Mouse (Mus musculus) heart, embryonic 12.5 days (tissue): ENCODE data around the gene Hist2h4. TPM values are rescaled to one million over a fixed set of nuclear protein-coding genes. Genes with fewer than 3 reads are reported as not detected.
A peak's percentile ranks its signal among the peaks of the same experiment; 100 is the strongest.
"Not testable (repeated sequence)": the region's sequence is repeated elsewhere in the genome, so short reads cannot be mapped to it uniquely, and the experiment has no call there.

ENCODE experiments used
- ATAC-seq: fragments of 200-750 bp; cut with Nextera tagmentation; 2 replicates; pipeline ENCODE4 v1.8.0; 2017; ENCODE audit warnings: moderate TSS enrichment, moderate library complexity; ENCODE audit not compliant: insufficient number of reproducible peaks, low FRiP score
- H3K27ac ChIP-seq: fragments of 300-500 bp; sonication (generic); 2 replicates; pipeline ENCODE4 v1.5.1; 2016; ENCODE audit warnings: mild to moderate bottlenecking, moderate library complexity; ENCODE audit not compliant: poor library complexity, severe bottlenecking
- H3K27me3 ChIP-seq: fragments of 300-500 bp; sonication (generic); replicated peaks from 2 replicates; pipeline ENCODE4 v1.6.1; 2016; ENCODE audit warnings: mild to moderate bottlenecking, moderate library complexity
- H3K36me3 ChIP-seq: fragments of 300-500 bp; sonication (generic); 2 replicates; pipeline ENCODE4 v1.6.1; 2016; ENCODE audit warnings: mild to moderate bottlenecking, moderate library complexity
- H3K4me1 ChIP-seq: fragments of 300-500 bp; sonication (generic); replicated peaks from 2 replicates; pipeline ENCODE4 v1.6.1; 2016; ENCODE audit warnings: mild to moderate bottlenecking
- H3K4me2 ChIP-seq: fragments of 300-500 bp; sonication (generic); 2 replicates; pipeline ENCODE4 v1.6.1; 2016; ENCODE audit warnings: mild to moderate bottlenecking, moderate library complexity
- H3K4me3 ChIP-seq: fragments of 300-500 bp; sonication (generic); 2 replicates; pipeline ENCODE4 v1.5.1; 2016; ENCODE audit warnings: mild to moderate bottlenecking
- H3K9ac ChIP-seq: fragments of 300-500 bp; sonication (generic); 2 replicates; pipeline ENCODE4 v1.6.1; 2016; ENCODE audit warnings: mild to moderate bottlenecking, moderate library complexity
- H3K9me3 ChIP-seq: fragments of 300-500 bp; sonication (generic); replicated peaks from 2 replicates; pipeline ENCODE4 v1.6.1; 2016; ENCODE audit warnings: mild to moderate bottlenecking, moderate library complexity
- WGBS: fragments of 180-500 bp; shearing (Covaris S2); methylation state at CpG from one replicate; pipeline ENCODE4 v1.1.7; 2016; 5-methylcytosine and 5-hydroxymethylcytosine counted together
- polyA plus RNA-seq: library from polyadenylated mRNA; unstranded; fragments of >200 nt; fragmentation: Nextera tagmentation; extraction: Ambion mirVana; gene quantifications from 2 replicates; pipeline ENCODE4 v1.2.1, GENCODE M21; 2016

Gene Hist2h4
- polyA plus RNA-seq, 1 experiment from 2014 or later: 3.7 TPM

- no peak for ATAC-seq
- Histone ChIP-seq H3K36me3 (no peaks in the 10 kb centered on the region), H3K4me1 (peaks cover 17% of the 10 kb centered on the region), H3K9me3 (no peaks in the 10 kb centered on the region), H3K4me2 (no peak overlapping the region), H3K9ac (no peak overlapping the region), H3K4me3 (no peak overlapping the region), H3K27ac (no peak overlapping the region), H3K27me3 (no peaks in the 10 kb centered on the region)
- 76% methylated on average over 5 of the region's 5 CpGs for WGBS
These were observed 7.1 kb downstream of the Hist2h4 start for GRCm38 (mm10) chr3:96255926-96256593.

GRCm38 (mm10) chr3:96254683-96255355, 8.3 kb downstream of the Hist2h4 start:
- Histone ChIP-seq H3K9ac (peak overlapping the region; percentile 12; the same call in 1 of the 2 replicates), H3K4me2 (peak overlapping the region; percentile 31; the same call in 1 of the 2 replicates), H3K4me3 (no peak overlapping the region), H3K36me3 (no peaks in the 10 kb centered on the region), H3K4me1 (peaks cover 29% of the 10 kb centered on the region), H3K27me3 (no peaks in the 10 kb centered on the region), H3K27ac (no peak overlapping the region), H3K9me3 (no peaks in the 10 kb centered on the region)
- peak; percentile 51; the same call in 1 of the 2 replicates for ATAC-seq
- 23% methylated on average over 10 of the region's 10 CpGs for WGBS

- H3K9ac ChIP-seq: no peak overlapping the region
- H3K4me2 ChIP-seq: no peak overlapping the region
- H3K27me3 ChIP-seq: no peaks in the 10 kb centered on the region
- H3K36me3 ChIP-seq: no peaks in the 10 kb centered on the region
- no peak for ATAC-seq
- H3K4me1 ChIP-seq: peaks cover 45% of the 10 kb centered on the region
- H3K9me3 ChIP-seq: no peaks in the 10 kb centered on the region
- H3K4me3 ChIP-seq: no peak overlapping the region
- 89% methylated on average over 3 of the region's 3 CpGs for WGBS
- H3K27ac ChIP-seq: no peak overlapping the region
These were observed 11.3 kb downstream of the Hist2h4 start for GRCm38 (mm10) chr3:96251787-96252186.

GRCm38 (mm10) chr3:96250890-96251289, 12.2 kb downstream of the Hist2h4 start:
- no peak overlapping the region for H3K9ac ChIP-seq
- no peaks in the 10 kb centered on the region for H3K9me3 ChIP-seq
- H3K27me3 ChIP-seq: no peaks in the 10 kb centered on the region
- no peak for ATAC-seq
- no peak overlapping the region for H3K27ac ChIP-seq
- H3K4me1 ChIP-seq: peaks cover 39% of the 10 kb centered on the region
- WGBS: 52% methylated on average over 3 of the region's 3 CpGs
- H3K4me2 ChIP-seq: no peak overlapping the region
- H3K36me3 ChIP-seq: no peaks in the 10 kb centered on the region
- no peak overlapping the region for H3K4me3 ChIP-seq

- Histone ChIP-seq H3K4me3 (0 out of 2 replicates have a peak overlapping the region, but pooled peaks have one; percentile 48), H3K4me1 (peaks cover 32% of the 10 kb centered on the region), H3K27me3 (no peaks in the 10 kb centered on the region), H3K27ac (no peak overlapping the region), H3K36me3 (no peaks in the 10 kb centered on the region), H3K9ac (no peak overlapping the region), H3K4me2 (peak overlapping the region; percentile 27), H3K9me3 (no peaks in the 10 kb centered on the region)
- ATAC-seq: no peak
- whole genome bisulfite sequencing: 54% methylated on average over 4 of the region's 4 CpGs
These were observed 14.1 kb downstream of the Hist2h4 start for GRCm38 (mm10) chr3:96249034-96249345.

GRCm38 (mm10) chr3:96248141-96249033, 14.7 kb downstream of the Hist2h4 start:
- 47% methylated on average over 6 of the region's 6 CpGs for WGBS
- peaks cover 35% of the 10 kb centered on the region for H3K4me1 ChIP-seq
- peak overlapping the region; percentile 27 for H3K4me2 ChIP-seq
- H3K27me3 ChIP-seq: no peaks in the 10 kb centered on the region
- H3K27ac ChIP-seq: no peak overlapping the region
- no peak for ATAC-seq
- H3K36me3 ChIP-seq: no peaks in the 10 kb centered on the region
- H3K4me3 ChIP-seq: peak overlapping the region; percentile 48
- no peak overlapping the region for H3K9ac ChIP-seq
- no peaks in the 10 kb centered on the region for H3K9me3 ChIP-seq

GRCm38 (mm10) chr3:96247356-96248140, 15.6 kb downstream of the Hist2h4 start:
- Histone ChIP-seq H3K4me2 (peak overlapping the region; percentile 64), H3K4me3 (peak overlapping the region; percentile 48), H3K9me3 (no peaks in the 10 kb centered on the region), H3K27me3 (no peaks in the 10 kb centered on the region), H3K9ac (peak overlapping the region; percentile 65), H3K36me3 (no peaks in the 10 kb centered on the region), H3K27ac (peak overlapping the region; percentile 38), H3K4me1 (peaks cover 35% of the 10 kb centered on the region)
- ATAC-seq: no peak
- WGBS: 3% methylated on average over 11 of the region's 11 CpGs

- Histone ChIP-seq H3K4me1 (peaks cover 35% of the 10 kb centered on the region), H3K4me3 (peak within 1 kb of the TSS; percentile 48), H3K27ac (peak within 1 kb of the TSS; percentile 83), H3K9ac (peak within 1 kb of the TSS; percentile 67), H3K4me2 (peak within 1 kb of the TSS; percentile 64)
- ATAC-seq: peak; percentile 93
- not testable (repeated sequence) for H3K9me3 ChIP-seq, H3K36me3 ChIP-seq, H3K27me3 ChIP-seq
- no CpG with 5 or more reads among the region's 47 CpGs for WGBS
These were observed 16.7 kb downstream of the Hist2h4 start, which contains the start of gene Hist2h3c1 for GRCm38 (mm10) chr3:96246427-96246856. Hist2h3c1 (plus strand) TSS chr3:96246685.

- not testable (repeated sequence) for H3K9me3 ChIP-seq, H3K36me3 ChIP-seq, H3K27me3 ChIP-seq
- peak overlapping the region; percentile 56 for H3K4me2 ChIP-seq
- peak; percentile 22 for ATAC-seq
- peak overlapping the region; percentile 83 for H3K27ac ChIP-seq
- peaks cover 35% of the 10 kb centered on the region for H3K4me1 ChIP-seq
- H3K9ac ChIP-seq: peak overlapping the region; percentile 67; the same call in 1 of the 2 replicates
- under 1% methylated on average over 12 of the region's 21 CpGs for WGBS
- H3K4me3 ChIP-seq: peak overlapping the region; percentile 46
These were observed 17.1 kb downstream of the Hist2h4 start for GRCm38 (mm10) chr3:96246018-96246417.

GRCm38 (mm10) chr3:96245003-96245886, 17.9 kb downstream of the Hist2h4 start, which contains the start of gene Hist2h2aa1:
Hist2h2aa1 (plus strand) TSS chr3:96245497.
- H3K9me3 ChIP-seq, H3K27me3 ChIP-seq, H3K36me3 ChIP-seq: not testable (repeated sequence)
- peak within 1 kb of the TSS; percentile 70 for H3K4me2 ChIP-seq
- peak; percentile 90 for ATAC-seq
- H3K27ac ChIP-seq: peak within 1 kb of the TSS; percentile 96
- H3K4me1 ChIP-seq: peaks cover 30% of the 10 kb centered on the region
- H3K4me3 ChIP-seq: peak within 1 kb of the TSS; percentile 58
- peak within 1 kb of the TSS; percentile 88 for H3K9ac ChIP-seq
- WGBS: under 1% methylated on average over 41 of the region's 88 CpGs
